Mouse (Mus musculus) adrenal gland, adult (tissue): ENCODE measurements around the gene Fam129b.

Experiments used
- DNase-seq, 2 experiments: peaks; one replicate each; pipeline ENCODE4 v3.0.0; 2022 to 2023; ENCODE audit warnings: low spot score in 1 of 2; ENCODE audit not compliant: inconsistent age in 2 of 2

Gene Fam129b

GRCm38 (mm10) chr2:32859010-32859621 is 16.8 kb upstream of the Fam129b start:
- DNase-seq: peak in 1 of 2 experiments; percentile 76

DNA sequence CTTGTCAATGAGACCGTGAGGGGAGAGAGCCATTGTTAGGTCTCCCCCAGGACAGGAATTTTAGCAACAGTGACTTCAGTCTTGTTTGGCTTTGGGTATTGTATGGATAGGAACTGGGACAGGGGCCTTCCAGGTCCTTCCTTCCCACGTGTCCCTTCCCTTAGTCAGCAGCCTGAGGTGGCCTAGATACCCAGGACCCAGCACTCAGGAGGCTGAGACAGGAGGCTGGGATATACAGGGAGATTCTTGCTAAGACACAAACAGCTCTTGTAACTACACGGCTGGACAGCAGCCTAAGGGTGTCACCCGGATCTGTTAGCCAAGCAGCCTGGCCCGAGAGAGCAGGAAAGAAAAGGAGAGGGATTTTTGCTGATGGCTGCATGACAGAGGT is 16.3 kb upstream of the Fam129b start:
- no peak for DNase-seq

GRCm38 (mm10) chr2:32860799-32861198 is 15.1 kb upstream of the Fam129b start:
- no peak for DNase-seq

GRCm38 (mm10) chr2:32863317-32863716 is 12.6 kb upstream of the Fam129b start:
- DNase-seq: no peak

GRCm38 (mm10) chr2:32864755-32865154 is 11.2 kb upstream of the Fam129b start:
- DNase-seq: peak; percentile 10 to 75

DNA sequence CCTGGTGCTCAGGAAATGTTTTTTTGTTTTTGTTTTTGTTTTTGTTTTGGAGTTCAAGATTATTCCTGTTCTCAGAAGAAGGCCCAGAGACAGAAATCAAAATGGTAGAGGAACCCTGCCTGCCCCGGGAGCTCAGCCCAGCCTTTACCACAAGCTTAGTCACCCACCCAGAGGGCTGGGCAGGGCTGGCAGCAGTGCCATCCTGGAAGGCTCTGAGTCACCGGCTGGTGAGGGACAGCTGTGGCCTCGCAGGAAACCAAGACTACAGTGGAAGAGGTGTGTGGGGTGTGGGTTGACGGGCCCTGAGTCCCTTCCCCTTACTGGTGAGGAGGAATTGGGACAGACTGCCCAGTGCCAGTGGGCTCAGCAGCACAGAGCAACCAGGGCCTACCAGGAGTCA is 8.6 kb upstream of the Fam129b start:
- DNase-seq: peak; percentile 87 to 89

DNA sequence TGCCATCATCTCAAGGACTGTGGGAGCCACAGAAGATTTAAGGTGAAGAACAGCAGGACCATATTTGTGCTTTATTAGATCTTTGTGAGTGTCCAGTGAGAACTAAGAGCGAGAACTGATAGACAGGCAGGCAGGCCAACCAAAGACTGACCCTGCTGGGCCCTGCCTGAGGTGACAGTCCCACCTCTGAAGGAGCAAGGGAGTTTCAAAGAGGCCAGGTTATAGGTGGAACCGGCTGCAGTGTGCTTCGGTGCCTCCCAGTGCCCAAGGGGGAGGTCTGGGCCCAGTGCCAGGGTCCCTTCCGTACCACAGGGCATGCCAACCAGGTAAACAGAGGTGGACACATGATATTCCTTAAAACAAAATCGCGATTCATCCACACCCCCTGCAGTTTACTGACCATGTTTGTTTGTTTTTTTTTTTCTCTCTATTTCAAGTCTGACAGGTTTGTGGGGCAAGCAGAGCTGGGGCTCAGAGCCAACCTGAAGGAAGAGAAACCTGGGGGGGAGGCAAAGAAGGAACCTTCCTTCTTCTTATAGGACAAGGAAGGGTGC is 6.1 kb upstream of the Fam129b start:
- no peak for DNase-seq

DNA sequence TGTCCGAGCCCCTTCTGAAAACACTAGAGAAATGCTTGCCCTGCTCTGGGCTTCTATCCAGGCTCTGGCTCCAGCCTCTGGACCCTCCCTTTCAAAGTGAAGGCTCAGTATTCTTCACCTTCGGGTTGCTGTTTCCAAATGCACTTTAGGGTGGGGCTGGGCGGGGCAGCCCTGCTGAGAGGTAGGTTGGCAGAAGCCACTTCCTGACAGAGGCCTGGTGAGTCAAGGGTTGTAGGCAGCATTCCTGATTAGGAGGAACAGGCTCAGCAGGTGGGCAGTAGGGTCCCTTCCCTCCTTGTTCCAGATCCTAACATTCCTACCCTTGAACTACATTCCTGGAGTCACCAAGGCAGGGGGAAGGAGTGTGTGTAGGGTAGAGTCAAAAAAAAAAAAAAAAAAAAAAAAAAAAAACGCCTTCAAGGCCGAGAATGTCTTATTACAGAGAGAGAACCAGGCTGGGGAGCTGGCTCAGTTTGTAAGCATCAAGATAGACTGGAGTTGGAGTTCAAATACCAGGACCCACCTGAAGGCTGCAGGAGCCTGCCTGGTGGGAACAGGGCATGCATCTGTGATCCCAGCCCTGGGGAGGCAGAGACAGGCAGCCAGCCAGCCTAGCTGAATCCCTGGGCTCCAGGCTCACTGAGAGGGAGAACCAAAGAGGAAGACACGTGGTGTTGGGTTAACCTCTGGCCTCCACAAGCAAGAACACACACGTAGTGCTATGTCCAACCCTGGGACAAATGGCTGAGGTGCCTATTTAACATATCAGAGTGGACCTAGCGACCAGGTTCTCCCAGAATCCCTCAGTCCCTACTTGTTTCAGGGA is 5.4 kb upstream of the Fam129b start:
- no peak for DNase-seq

DNA sequence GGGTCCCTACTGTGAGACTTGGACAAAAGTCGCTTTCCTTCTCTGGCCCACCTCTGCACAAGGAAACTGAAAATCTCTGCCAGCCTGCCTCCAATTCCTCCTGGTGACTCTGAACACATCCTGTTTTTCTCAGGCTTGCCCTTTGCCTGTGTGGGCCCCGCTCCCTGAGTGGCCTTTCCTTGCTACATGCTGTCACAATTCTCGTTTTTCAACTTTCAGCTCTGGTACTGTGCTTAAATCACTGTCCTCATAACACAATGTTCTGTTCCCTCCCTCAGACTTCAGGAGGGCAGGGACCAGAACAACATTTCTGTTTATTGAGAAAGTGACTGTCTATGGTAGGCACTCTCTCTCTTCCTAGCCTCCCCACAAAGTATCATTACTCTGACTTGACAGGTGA is 1.8 kb upstream of the Fam129b start:
- DNase-seq: no peak

DNA sequence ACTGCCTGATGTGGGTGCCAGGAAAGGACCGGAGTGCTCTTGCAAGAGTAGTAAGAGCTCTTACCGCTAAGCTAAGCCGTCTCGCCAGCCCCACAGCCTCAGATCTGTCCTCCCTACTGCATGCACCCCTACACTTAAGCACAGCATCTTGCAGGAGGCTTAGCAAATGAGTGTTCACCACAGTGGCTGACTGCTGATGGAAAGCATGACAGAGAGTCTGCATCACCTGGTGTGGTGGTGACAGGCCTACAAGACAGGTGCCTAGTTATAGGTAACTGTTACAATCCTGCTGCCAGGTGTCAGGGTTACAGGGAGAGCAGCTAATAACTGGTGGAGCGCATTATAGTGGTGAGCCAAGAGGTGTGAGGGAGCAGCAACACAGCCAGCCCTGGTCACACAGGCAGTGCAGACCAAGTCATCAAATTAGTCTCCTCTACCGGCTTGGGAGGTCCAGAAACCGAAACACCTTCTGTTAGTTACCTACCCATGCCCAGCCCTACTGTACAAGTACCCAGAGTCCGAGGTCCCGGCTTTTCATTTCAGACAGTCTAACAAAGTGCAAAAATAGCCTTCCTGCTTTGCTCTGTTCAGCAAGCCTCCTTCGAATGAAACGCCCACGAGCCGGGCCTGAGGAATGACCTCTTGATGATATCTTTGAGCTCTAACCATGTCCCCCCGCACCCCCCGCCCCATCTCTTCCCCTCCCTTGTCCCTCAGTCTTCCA is 801 bp upstream of the Fam129b start:
- DNase-seq: peak in 1 of 2 experiments; percentile 60

DNA sequence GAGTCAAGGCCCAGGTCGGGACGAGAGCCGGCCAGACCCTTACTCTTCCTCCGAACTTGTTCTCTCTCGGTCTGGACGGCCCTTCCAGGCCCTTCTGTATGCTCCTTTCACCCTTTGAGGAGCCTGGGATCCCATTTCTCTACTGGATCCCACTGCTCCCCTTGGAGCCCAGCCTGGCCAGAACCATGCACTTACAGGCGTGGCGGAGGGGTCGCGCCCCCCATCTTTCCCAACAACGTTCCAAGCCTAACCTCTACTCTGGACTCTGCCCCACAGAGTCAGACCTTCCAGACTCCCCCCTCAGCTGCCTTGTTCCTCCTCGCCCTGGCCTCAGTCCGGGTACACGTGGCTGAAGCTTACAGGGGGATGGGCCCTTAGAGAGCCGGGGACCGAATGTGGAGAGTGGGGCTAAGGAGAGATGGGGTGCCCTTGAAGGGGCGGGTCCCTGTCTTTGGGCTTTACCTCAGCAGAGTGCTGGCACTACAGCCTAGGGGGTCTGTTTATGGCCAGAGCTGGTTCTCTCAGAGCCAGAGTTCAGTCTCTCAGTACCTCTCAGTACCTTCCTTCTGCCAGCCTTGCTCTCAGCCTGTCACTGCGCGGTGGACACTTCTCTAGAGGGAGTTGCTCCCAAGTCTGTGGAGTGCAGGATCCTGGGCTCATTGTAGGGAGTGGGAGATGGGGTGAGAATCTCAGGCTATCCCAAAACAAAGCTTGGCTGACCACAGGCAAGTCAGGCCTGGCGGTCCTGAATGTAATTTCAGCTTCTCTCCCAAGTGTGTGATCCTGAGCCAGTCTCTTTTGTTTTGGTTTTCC is 782 bp downstream of the Fam129b start:
- DNase-seq: peak in 1 of 2 experiments; percentile 60

DNA sequence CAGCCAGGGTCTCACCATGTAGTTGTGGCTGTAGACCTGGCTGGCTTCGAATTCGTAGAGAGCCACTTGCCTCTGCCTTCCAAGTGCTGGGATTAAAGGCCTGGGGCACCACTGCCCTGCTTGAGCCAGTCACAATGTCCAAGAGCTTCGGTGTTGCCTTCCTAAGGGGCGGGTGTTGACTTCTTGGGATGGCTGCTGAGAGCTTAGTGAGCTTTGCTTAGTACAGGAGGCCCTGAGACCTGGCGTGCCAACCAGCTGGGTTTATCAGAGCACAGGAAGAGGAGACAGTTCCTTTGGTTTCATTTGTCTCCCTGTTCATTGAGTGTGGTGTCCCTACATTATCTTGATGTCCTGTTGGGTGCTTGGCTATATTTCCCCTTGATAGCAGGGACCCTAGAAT is 1.4 kb downstream of the Fam129b start:
- DNase-seq: no peak

DNA sequence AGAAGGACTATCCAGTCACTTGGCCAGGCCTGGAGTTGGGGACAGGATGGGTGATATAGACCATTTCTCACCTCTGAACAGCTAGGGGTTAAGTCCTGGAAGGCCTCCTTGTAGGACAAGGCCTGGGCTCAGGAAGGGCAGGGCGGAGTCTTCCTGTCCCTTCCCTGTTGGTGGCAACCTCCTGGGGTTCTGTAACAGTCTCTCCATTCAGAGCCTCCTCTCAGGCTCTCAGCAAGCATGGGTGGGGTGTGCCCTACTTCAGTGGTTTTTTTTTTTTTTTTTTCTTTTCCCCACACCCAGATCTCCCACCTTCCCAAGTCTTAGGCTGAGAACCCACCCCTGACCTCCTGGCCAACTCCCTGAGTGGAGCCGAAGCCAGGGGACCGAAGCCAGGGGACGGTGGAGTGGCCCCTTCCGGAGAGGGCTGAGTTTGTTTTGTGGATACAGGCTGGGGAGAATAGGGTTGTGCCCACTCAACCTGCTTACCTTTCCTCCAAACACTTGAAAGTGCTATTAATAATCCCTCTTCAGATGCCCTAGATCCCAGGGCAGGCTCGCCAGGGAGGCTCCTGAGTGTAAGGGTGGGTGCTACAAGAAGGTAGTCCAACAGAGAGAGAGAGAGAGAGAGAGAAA is 2.0 kb downstream of the Fam129b start:
- DNase-seq: no peak

- no peak for DNase-seq
These were observed 2.5 kb downstream of the Fam129b start for GRCm38 (mm10) chr2:32878396-32878795.

- no peak for DNase-seq
These were observed 3.7 kb downstream of the Fam129b start for GRCm38 (mm10) chr2:32879593-32879992.

DNA sequence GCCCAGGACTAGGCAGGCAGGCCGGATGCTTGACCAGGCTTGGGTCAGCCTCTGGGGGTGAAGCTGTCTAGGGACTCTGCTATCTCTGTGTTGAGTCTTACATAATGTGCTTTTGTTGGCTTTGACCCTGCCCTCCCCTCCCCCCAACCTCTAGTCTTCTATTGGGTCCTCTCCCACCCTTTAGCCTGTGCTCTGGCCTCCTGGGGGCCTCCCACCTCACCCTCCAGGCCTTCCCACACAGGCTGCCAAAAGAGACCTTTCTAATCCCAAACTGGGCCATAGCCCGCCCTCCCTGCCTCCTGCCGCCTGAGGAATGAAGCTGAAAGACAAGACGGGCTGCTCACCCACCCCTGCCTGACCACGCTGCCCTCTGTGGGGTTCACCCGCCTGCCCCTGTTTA is 5.1 kb downstream of the Fam129b start:
- DNase-seq: peak in 1 of 2 experiments; percentile 59

DNA sequence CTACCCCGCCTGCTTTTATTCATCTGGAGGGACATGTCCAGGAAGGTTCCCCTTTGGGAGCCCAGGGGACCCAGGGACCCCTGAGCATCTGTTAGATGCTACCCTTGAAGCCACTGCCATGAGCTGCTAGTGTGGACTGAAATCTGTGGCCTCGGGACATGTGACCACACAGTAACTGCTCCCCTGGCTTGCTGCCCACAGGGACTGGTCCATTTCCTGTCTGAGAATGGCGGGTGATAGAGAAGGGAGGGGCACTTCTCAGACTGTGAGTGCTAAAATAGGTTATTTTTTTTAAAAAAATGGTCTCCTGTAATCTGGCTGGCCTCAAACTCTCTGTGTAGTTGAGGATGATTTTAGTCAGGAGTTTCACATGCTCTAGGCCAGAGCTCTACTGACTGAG is 5.8 kb downstream of the Fam129b start:
- peak; percentile 83 to 87 for DNase-seq

- DNase-seq: peak; percentile 67 to 73
These were observed 6.5 kb downstream of the Fam129b start for GRCm38 (mm10) chr2:32882283-32883043.

- no peak for DNase-seq
These were observed 8.8 kb downstream of the Fam129b start for GRCm38 (mm10) chr2:32884745-32885144.

DNA sequence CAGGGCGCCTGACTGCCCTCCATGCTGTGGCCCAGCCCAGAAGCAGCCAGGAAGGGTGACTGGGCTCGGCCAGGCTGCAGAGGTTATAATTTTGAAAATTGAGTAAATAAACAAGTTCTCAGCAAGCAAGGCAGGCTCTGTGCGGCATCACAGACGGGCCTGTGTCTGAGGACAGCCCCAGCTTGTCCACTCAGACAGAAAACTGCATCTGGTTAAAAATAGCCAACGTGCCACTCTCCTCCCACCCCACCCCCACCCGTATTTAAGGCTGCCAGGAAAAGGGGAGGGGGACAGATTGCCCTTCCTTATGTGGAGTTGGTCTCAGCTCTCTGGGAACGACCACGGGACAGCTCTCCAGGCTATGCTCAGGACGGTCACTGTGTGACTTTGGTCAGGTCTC is 12.1 kb downstream of the Fam129b start:
- no peak for DNase-seq
